Mouse (Mus musculus): ENCODE results near the gene Dpp6. TPM values are rescaled to one million over a fixed set of nuclear protein-coding genes. Genes with fewer than 3 reads are reported as not detected.

Dpp6 gene
- total RNA-seq, 2 experiments from 2014 or later: 252 to 268 TPM

DNA sequence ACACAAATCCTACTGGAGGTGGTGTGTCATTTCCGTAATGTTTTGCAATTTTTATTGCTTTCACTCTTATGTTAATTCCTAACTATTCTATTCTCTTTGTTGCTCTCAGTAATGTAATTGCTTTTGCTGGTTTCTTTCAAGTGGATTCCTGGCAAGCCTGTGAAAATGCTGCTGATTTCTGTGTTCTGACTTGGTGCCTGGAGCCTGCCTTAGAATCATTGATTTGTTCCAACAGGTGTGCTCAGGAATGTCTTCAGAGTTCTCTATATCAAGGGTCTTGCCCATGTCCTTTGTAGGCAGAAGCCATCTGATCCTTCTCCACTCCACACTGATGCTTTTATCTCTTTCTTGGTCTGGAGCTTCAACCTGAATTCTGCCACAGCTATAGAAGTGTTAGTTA is 526.6 kb downstream of the Dpp6 start:
- DNase-seq (ENCODE audit: extremely low spot score in 1 of 2, low spot score in 1 of 2): no peak

DNA sequence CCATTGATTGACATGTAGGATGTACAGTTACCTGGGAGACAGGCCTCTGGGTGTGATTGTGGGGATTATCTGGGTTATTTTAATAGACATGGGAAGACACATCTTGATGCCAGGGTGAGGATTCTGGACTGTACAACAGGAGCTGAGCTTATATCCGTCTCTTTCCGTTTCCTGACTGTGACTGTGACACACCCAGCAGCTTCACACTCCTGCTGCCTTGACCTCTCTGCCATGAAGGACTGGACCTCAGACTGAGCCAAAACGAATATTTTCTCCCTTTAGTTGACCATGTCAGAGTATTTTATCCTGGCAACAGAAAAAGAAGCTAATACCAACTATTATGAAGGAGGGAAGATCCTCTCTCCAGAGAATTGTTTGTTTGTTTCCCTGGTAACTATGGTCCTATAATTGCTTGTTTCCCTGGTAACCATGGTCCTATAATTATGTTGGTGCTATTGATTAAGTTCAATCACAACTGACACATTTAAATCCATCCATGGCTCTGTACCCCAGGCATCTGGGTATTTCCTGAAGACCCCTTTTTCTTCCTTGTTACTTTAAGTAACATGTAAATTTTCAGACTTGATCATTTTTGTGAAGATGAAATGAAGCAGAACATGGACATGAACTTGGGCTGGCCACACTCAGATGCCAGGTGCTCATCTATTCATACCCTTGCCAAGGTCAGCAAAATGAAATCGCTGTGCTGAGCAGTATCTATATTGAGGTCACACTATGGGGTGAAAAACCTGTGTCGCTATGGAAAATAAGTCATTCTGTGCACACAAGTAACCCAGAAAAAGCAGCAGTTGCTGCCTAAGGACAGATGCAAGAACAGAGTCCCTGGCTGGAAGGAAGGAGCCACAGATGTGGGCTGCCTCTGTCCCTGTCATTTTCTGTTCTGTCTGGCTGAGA is 531.4 kb downstream of the Dpp6 start:
- no peak for DNase-seq (ENCODE audit: extremely low spot score in 1 of 2, low spot score in 1 of 2)

- no peak for DNase-seq (ENCODE audit: extremely low spot score in 1 of 2, low spot score in 1 of 2)
These were observed 540.6 kb downstream of the Dpp6 start for GRCm38 (mm10) chr5:27357630-27358029.

- no peak for DNase-seq (ENCODE audit: extremely low spot score in 1 of 2, low spot score in 1 of 2)
These were observed 548.9 kb downstream of the Dpp6 start for GRCm38 (mm10) chr5:27365946-27366345.

GRCm38 (mm10) chr5:27370814-27371213 is 553.8 kb downstream of the Dpp6 start:
- no peak for DNase-seq (ENCODE audit: extremely low spot score in 1 of 2, low spot score in 1 of 2)

DNA sequence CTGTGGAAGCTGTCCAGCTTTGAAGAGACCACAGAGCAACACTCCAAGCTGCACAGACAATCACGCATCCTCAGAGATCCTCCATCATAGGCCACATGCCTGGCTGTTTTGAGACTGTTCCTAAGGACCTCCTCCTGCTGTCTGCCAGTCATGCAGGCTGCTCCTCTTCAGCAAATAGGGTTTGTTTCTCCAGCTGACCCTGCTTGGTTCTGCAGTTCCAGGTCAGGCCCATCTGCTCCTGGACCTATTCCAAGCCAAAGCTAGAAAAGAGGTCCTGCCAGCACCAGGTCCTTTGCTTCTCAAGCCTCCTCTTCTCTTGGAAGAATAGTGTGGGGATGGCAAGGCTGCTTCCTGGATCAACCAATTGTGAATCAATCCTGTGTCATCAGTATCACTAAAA is 556.9 kb downstream of the Dpp6 start:
- no peak for DNase-seq (ENCODE audit: extremely low spot score in 1 of 2, low spot score in 1 of 2)

GRCm38 (mm10) chr5:27375841-27376240 is 558.8 kb downstream of the Dpp6 start:
- peak in 1 of 2 experiments; percentile 16 for DNase-seq (ENCODE audit: extremely low spot score in 1 of 2, low spot score in 1 of 2)

DNA sequence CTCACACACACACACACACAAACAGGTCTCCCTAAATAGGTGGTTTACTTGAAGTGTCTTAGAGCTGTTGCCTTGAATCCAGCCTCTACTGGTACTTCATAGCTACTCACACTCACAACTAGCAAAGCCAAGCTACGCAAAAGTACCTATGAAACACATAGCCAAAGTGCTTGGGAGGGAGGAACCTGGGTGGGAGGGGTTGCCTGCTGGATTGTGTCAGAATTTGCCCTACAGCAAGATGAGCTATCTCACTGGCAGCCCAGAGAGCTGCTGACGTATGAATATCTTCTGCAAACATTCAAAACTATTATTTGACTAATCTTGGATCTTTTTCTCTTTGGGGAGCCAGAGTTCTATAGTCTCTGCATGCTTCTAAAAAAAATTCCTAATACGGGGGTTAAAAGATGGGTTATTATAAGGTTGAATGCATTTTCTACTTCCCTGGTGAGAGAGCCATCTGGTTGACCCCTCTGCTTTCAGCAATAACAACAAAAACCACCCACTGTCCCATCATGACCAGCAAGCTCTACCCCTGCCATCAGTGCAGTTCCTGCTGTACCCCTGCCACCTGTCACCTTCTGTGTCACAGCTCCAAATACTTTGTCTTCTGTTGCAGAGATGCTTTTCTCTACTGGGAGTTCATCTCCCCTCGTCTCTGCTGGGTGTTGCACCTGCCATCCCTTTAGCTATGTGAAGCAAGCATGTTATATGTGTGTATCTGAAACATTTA is 563.8 kb downstream of the Dpp6 start:
- DNase-seq (ENCODE audit: extremely low spot score in 1 of 2, low spot score in 1 of 2): no peak

DNA sequence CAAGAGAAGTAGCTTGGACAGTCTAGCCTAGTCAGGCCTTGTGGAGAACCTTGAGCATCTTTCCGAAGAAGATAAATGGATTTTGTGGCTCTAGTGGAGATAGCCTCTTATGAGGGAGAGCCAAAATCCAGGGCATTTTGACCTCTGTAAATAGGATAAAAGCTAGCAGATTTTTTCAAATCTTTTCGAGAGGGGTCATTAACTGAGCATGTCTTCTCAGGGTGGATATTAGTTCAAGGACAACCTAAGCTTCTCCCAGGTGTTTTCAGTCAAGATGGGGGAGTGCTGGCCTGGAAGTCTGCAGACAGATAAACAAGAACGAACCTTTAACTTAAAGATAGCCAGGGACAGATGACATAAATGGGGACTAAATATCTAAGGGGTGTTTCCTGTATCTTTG is 581.4 kb downstream of the Dpp6 start:
- no peak for DNase-seq (ENCODE audit: extremely low spot score in 1 of 2, low spot score in 1 of 2)

DNA sequence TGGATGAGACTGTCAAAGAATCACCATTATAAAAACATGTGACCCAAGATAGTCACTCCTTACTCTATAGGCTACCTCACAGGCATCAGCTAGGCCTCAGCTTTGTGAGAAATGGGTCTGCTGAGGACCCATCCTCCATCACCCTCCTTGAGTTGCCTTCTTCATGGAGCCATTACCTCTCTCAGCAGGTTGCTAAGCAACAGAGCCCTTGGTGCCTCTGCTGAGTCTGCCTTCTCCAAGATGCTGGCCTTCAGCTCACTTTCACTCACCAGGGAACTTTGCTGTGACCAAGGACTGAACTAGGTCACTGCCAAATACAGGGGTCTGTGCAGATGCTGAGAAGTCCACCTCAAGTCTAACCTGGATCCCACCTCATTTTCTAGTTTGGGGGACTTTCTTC is 582.1 kb downstream of the Dpp6 start:
- DNase-seq (ENCODE audit: extremely low spot score in 1 of 2, low spot score in 1 of 2): no peak

DNA sequence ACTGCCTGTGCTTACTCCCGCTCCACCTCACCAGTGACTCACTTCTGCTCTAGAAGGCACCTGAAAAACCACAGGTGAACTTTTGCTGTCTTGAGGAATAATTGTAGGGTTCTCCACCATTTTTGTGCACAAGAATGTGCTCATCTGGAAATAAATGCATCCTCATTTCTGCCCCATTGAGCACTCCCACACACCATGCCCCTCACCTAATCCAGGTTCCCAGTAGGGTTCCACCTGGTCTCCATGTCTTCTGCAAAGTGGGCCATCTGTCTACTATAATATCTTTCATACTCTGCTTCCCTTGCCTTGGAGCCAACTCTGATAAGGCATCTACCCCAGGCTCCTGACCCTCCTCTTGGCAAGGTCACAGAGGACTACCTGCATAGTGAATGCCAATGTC is 585.6 kb downstream of the Dpp6 start:
- DNase-seq (ENCODE audit: extremely low spot score in 1 of 2, low spot score in 1 of 2): no peak

DNA sequence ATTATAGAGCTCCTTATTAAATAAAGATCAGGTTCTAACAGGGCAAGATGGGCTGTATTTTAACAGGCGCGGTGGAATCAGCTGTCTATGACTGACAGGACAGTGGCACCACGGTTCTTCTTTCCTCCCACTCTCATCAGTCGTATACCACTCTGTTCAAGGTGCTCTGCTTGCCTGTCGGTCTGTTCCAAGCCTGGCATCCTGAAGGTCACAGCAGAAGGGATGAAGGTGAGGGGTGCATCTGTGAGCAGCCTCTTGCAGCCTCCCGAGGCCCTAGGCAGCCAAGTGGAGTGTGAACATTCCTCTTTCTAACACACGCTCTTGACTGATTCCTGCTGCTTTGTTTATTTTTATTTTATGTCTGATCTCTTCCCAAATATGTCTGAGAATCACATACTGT is 591.9 kb downstream of the Dpp6 start:
- DNase-seq (ENCODE audit: extremely low spot score in 1 of 2, low spot score in 1 of 2): no peak

GRCm38 (mm10) chr5:27413023-27413422 is 596.0 kb downstream of the Dpp6 start:
- DNase-seq (ENCODE audit: extremely low spot score in 1 of 2, low spot score in 1 of 2): no peak

- no peak for DNase-seq (ENCODE audit: extremely low spot score in 1 of 2, low spot score in 1 of 2)
These were observed 598.5 kb downstream of the Dpp6 start for GRCm38 (mm10) chr5:27415518-27415917.

GRCm38 (mm10) chr5:27416571-27416970 is 599.6 kb downstream of the Dpp6 start:
- DNase-seq (ENCODE audit: extremely low spot score in 1 of 2, low spot score in 1 of 2): no peak

DNA sequence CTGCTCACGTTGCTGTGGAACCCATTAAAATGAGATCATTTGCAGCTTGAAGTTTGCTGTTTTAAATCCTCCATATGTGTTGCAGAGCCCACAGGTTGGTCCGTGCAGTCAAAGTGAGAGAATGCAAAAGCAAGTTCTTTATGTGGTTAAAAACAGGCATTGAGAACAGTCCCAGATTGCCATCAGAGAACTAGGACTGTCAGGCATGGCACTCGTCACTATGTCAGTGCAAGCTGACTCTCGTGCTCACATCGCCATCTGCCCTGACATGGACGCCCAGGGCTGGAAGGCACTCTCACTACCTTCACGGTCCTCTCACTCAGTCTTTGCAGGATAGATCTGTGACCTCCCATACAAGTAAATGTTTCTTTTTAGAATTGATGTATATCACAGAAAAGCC is 600.4 kb downstream of the Dpp6 start:
- DNase-seq (ENCODE audit: extremely low spot score in 1 of 2, low spot score in 1 of 2): no peak

DNA sequence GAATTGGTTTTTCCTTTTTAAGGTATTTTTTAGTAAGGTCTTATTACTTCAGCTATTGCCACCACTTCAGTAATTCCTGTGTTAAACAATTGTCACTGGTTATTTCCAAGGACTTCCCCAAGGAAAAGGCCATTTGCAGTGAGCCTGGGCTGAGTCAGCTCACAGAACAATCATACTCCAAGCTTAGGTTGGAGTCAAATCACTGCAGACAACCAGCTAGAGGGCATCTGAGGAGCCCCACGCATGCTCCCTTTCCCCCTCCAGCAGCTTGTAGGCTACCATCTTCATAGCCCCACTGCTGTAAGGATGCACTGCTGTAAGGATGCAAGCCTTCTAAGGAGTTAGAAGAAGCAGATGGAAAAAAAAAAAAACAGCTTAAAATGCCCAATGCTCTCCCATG is 601.9 kb downstream of the Dpp6 start:
- DNase-seq (ENCODE audit: extremely low spot score in 1 of 2, low spot score in 1 of 2): no peak

GRCm38 (mm10) chr5:27421090-27421635 is 604.2 kb downstream of the Dpp6 start:
- no peak for DNase-seq (ENCODE audit: extremely low spot score in 1 of 2, low spot score in 1 of 2)

GRCm38 (mm10) chr5:27423766-27424165 is 606.8 kb downstream of the Dpp6 start:
- DNase-seq (ENCODE audit: extremely low spot score in 1 of 2, low spot score in 1 of 2): no peak

- DNase-seq (ENCODE audit: extremely low spot score in 1 of 2, low spot score in 1 of 2): no peak
These were observed 607.6 kb downstream of the Dpp6 start for GRCm38 (mm10) chr5:27424484-27425080.

DNA sequence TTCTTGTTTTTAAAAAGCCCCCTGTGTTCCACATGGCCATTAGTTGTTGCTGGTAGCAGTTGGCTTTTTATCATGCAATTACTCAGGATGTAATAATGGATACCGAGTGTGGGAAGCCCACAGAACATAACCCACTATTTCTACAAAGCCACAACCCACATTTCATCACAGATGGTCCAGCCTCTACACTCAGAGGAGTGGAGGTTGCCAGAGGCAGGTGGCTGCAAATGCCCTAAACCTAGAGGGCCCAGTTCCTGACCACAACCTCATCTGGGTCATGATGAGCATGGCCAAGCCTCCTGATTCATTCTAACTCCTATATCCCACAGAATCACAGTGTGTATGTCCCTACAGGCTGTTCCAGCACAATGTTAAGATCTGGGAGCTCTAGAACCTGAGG is 609.2 kb downstream of the Dpp6 start:
- DNase-seq (ENCODE audit: extremely low spot score in 1 of 2, low spot score in 1 of 2): no peak
